Mouse (Mus musculus) heart, adult 2 months (tissue): ENCODE measurements at regions not wholly inside any gene's neighbourhood (a gene's known extent, or its start where the extent isn't known, plus 50 kb on each side); places are given as distances from the start of the nearest gene placed in this dataset.

Experiments
- CTCF ChIP-seq: fragments of 200-600 bp; IDR thresholded peaks from 2 replicates; pipeline ENCODE4 v1.8.1; 2022; ENCODE audit warnings: antibody characterized with exemption, mild to moderate bottlenecking, moderate library complexity
- POLR2A ChIP-seq: fragments of 200-500 bp; IDR thresholded peaks from 2 replicates; pipeline ENCODE4 v1.6.1; 2011; ENCODE audit warnings: mild to moderate bottlenecking, low read depth, low read length, control low read depth; ENCODE audit not compliant: insufficient read depth

DNA sequence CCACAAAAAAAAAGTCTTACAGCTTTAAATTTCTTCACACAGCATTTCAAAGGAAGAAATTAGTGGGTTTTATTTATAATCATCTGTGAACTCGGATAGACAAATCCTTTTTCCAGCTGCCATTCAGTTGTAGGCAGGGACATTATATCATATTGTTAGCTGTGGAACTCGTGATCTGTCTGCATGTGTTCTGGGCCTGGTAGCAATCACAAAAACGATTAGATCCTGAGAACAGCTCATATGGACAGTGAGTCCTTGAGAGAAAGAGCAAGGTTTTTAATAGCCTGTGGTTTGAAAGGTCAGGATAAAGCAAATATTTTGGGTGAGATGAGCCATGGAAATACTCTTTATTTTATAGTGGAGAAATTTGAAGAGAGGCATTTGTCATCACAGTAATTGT lies 63.2 kb downstream of the Fam110c start:
- TF ChIP-seq POLR2A = no peak
- TF ChIP-seq CTCF = no peak
